Mouse (Mus musculus): ENCODE measurements at regions not wholly inside any gene's neighbourhood (a gene's known extent, or its start where the extent isn't known, plus 50 kb on each side); places are given as distances from the start of the nearest gene placed in this dataset.

GRCm38 (mm10) chr6:50713297-50713696 lies 59.1 kb upstream of the Npvf start:
- no peak for ATAC-seq (replicated peaks; ENCODE audit: low FRiP score, low TSS enrichment, poor library complexity, severe bottlenecking)

- ATAC-seq (replicated peaks; ENCODE audit: low FRiP score, low TSS enrichment, poor library complexity, severe bottlenecking) = no peak
Measured at GRCm38 (mm10) chr6:50718631-50719030, 64.4 kb upstream of the Npvf start.

- no peak for ATAC-seq (replicated peaks; ENCODE audit: low FRiP score, low TSS enrichment, poor library complexity, severe bottlenecking)
Measured at GRCm38 (mm10) chr6:50720346-50720745, 66.1 kb upstream of the Npvf start.

GRCm38 (mm10) chr6:50725640-50726039 lies 71.4 kb upstream of the Npvf start:
- no peak for ATAC-seq (replicated peaks; ENCODE audit: low FRiP score, low TSS enrichment, poor library complexity, severe bottlenecking)

GRCm38 (mm10) chr6:50726166-50726591 lies 71.9 kb upstream of the Npvf start:
- ATAC-seq (replicated peaks; ENCODE audit: low FRiP score, low TSS enrichment, poor library complexity, severe bottlenecking) = no peak

- no peak for ATAC-seq (replicated peaks; ENCODE audit: low FRiP score, low TSS enrichment, poor library complexity, severe bottlenecking)
Measured at GRCm38 (mm10) chr6:50730744-50731718, 76.8 kb upstream of the Npvf start.

GRCm38 (mm10) chr6:50734701-50735100 lies 80.5 kb upstream of the Npvf start:
- no peak for ATAC-seq (replicated peaks; ENCODE audit: low FRiP score, low TSS enrichment, poor library complexity, severe bottlenecking)

- ATAC-seq (replicated peaks; ENCODE audit: low FRiP score, low TSS enrichment, poor library complexity, severe bottlenecking) = no peak
Measured at GRCm38 (mm10) chr6:50735825-50736224, 81.6 kb upstream of the Npvf start.

GRCm38 (mm10) chr6:50742009-50742408 lies 87.8 kb upstream of the Npvf start:
- no peak for ATAC-seq (replicated peaks; ENCODE audit: low FRiP score, low TSS enrichment, poor library complexity, severe bottlenecking)

GRCm38 (mm10) chr6:50744462-50745166 lies 90.4 kb upstream of the Npvf start:
- ATAC-seq (replicated peaks; ENCODE audit: low FRiP score, low TSS enrichment, poor library complexity, severe bottlenecking) = no peak

- no peak for ATAC-seq (replicated peaks; ENCODE audit: low FRiP score, low TSS enrichment, poor library complexity, severe bottlenecking)
Measured at GRCm38 (mm10) chr6:50753151-50753550, 98.9 kb upstream of the Npvf start.

GRCm38 (mm10) chr6:50754786-50755185 lies 100.5 kb upstream of the Npvf start:
- ATAC-seq (replicated peaks; ENCODE audit: low FRiP score, low TSS enrichment, poor library complexity, severe bottlenecking) = no peak

GRCm38 (mm10) chr6:50760367-50760766 lies 106.1 kb upstream of the Npvf start:
- no peak for ATAC-seq (replicated peaks; ENCODE audit: low FRiP score, low TSS enrichment, poor library complexity, severe bottlenecking)

- ATAC-seq (replicated peaks; ENCODE audit: low FRiP score, low TSS enrichment, poor library complexity, severe bottlenecking) = no peak
Measured at GRCm38 (mm10) chr6:50763121-50763520, 108.9 kb upstream of the Npvf start.

GRCm38 (mm10) chr6:50766442-50766915 lies 112.2 kb upstream of the Npvf start:
- no peak for ATAC-seq (replicated peaks; ENCODE audit: low FRiP score, low TSS enrichment, poor library complexity, severe bottlenecking)

GRCm38 (mm10) chr6:50767126-50767525 lies 112.9 kb upstream of the Npvf start:
- ATAC-seq (replicated peaks; ENCODE audit: low FRiP score, low TSS enrichment, poor library complexity, severe bottlenecking) = no peak

- no peak for ATAC-seq (replicated peaks; ENCODE audit: low FRiP score, low TSS enrichment, poor library complexity, severe bottlenecking)
Measured at GRCm38 (mm10) chr6:50767827-50768226, 113.6 kb upstream of the Npvf start.

GRCm38 (mm10) chr6:50769101-50769500 lies 114.9 kb upstream of the Npvf start:
- no peak for ATAC-seq (replicated peaks; ENCODE audit: low FRiP score, low TSS enrichment, poor library complexity, severe bottlenecking)

GRCm38 (mm10) chr6:50770481-50770880 lies 116.2 kb upstream of the Npvf start:
- no peak for ATAC-seq (replicated peaks; ENCODE audit: low FRiP score, low TSS enrichment, poor library complexity, severe bottlenecking)

GRCm38 (mm10) chr6:50775637-50776036 lies 121.4 kb upstream of the Npvf start:
- ATAC-seq (replicated peaks; ENCODE audit: low FRiP score, low TSS enrichment, poor library complexity, severe bottlenecking) = no peak

Measured in megakaryocyte-erythroid progenitor cell, adult 5-6 weeks (primary cell).